Mouse (Mus musculus): ENCODE results near the gene Slc36a4.

GRCm38 (mm10) chr9:15745985-15746607, 36.6 kb downstream of the Slc36a4 start:
- TF ChIP-seq TCF12 (IDR thresholded peaks at IDR 0.05; ENCODE audit: low read depth, low read length) (no peak), CTCF (conservative IDR thresholded peaks at IDR 0.05 in 1 of 2, IDR thresholded peaks at IDR 0.05 in 1 of 2; ENCODE audit: low read depth in 2 of 2, low read length in 2 of 2) (no peak), NRF1 (IDR thresholded peaks at IDR 0.05; ENCODE audit: low read depth, low read length) (no peak), MAX (IDR thresholded peaks at IDR 0.05; ENCODE audit: low read length) (no peak), USF2 (conservative IDR thresholded peaks at IDR 0.05; ENCODE audit: low read depth, low read length) (no peak), NELFE (IDR thresholded peaks at IDR 0.05; ENCODE audit: low read depth, low read length) (no peak)

Data from CH12.LX (cell line).